Mouse (Mus musculus): ENCODE data around the gene Sez6.

The Sez6 gene

GRCm38 (mm10) chr11:77980281-77981204, 49.9 kb downstream of the Sez6 start:
- no peak for ATAC-seq (ENCODE audit: low TSS enrichment)

GRCm38 (mm10) chr11:77981609-77982440, 51.2 kb downstream of the Sez6 start:
- peak; percentile 75 for ATAC-seq (ENCODE audit: low TSS enrichment)

- peak; percentile 73 for ATAC-seq (ENCODE audit: low TSS enrichment)
These were observed 51.9 kb downstream of the Sez6 start, which contains the start of gene Phf12 for GRCm38 (mm10) chr11:77982441-77982905. TSS of gene Phf12 (plus strand) at chr11:77982754.

- ATAC-seq (ENCODE audit: low TSS enrichment), result no peak
These were observed 52.8 kb downstream of the Sez6 start for GRCm38 (mm10) chr11:77983191-77983936.

GRCm38 (mm10) chr11:77983937-77984835, 53.6 kb downstream of the Sez6 start:
- ATAC-seq (ENCODE audit: low TSS enrichment), result no peak

- ATAC-seq (ENCODE audit: low TSS enrichment), result no peak
These were observed 54.2 kb downstream of the Sez6 start for GRCm38 (mm10) chr11:77984836-77985231.

- no peak for ATAC-seq (ENCODE audit: low TSS enrichment)
These were observed 55.0 kb downstream of the Sez6 start for GRCm38 (mm10) chr11:77985541-77986065.

GRCm38 (mm10) chr11:77989071-77989690, 58.6 kb downstream of the Sez6 start:
- 0 out of 2 replicates have a peak, but pooled peaks have one; percentile 17 for ATAC-seq (ENCODE audit: low TSS enrichment)

- ATAC-seq (ENCODE audit: low TSS enrichment), result no peak
These were observed 65.0 kb downstream of the Sez6 start for GRCm38 (mm10) chr11:77995556-77995955.

- ATAC-seq (ENCODE audit: low TSS enrichment), result no peak
These were observed 75.8 kb downstream of the Sez6 start for GRCm38 (mm10) chr11:78006446-78006845.

GRCm38 (mm10) chr11:78019676-78020075, 89.1 kb downstream of the Sez6 start:
- ATAC-seq (ENCODE audit: low TSS enrichment), result peak; percentile 70; the same call in 1 of the 2 replicates

- ATAC-seq (ENCODE audit: low TSS enrichment), result no peak
These were observed 93.0 kb downstream of the Sez6 start for GRCm38 (mm10) chr11:78023607-78024006.
